Mouse (Mus musculus): Measurements from ENCODE around the gene Psd4. TPM values are rescaled to one million over a fixed set of nuclear protein-coding genes. Genes with fewer than 3 reads are reported as not detected.

Psd4 gene
- polyA plus RNA-seq, 1 experiment from 2014 or later = 5.4 TPM

GRCm38 (mm10) chr2:24442303-24442925 lies 75.0 kb downstream of the Psd4 start:
- H3K27me3 ChIP-seq = no peaks in the 10 kb centered on the region
- H3K27ac ChIP-seq (replicated peaks) = no peak overlapping the region
- H3K4me3 ChIP-seq (replicated peaks) = no peak overlapping the region
- H3K9me3 ChIP-seq (replicated peaks) = no peaks in the 10 kb centered on the region
- ATAC-seq (ENCODE audit: insufficient number of reproducible peaks, low FRiP score, low TSS enrichment, low read depth) = no peak
- H3K4me2 ChIP-seq (replicated peaks) = no peak overlapping the region
- no peak overlapping the region for H3K9ac ChIP-seq
- H3K4me1 ChIP-seq = no peaks in the 10 kb centered on the region
- H3K36me3 ChIP-seq = no peaks in the 10 kb centered on the region
- whole genome bisulfite sequencing = 54% methylated on average over 4 of the region's 4 CpGs

- Histone ChIP-seq H3K27me3 (no peaks in the 10 kb centered on the region), H3K9ac (no peak overlapping the region), H3K4me1 (no peaks in the 10 kb centered on the region), H3K36me3 (no peaks in the 10 kb centered on the region), H3K9me3 (replicated peaks) (no peaks in the 10 kb centered on the region), H3K4me2 (replicated peaks) (no peak overlapping the region), H3K4me3 (replicated peaks) (no peak overlapping the region), H3K27ac (replicated peaks) (no peak overlapping the region)
- ATAC-seq (ENCODE audit: insufficient number of reproducible peaks, low FRiP score, low TSS enrichment, low read depth) = no peak
- 45% methylated on average over 3 of the region's 3 CpGs for WGBS
These were observed 75.9 kb downstream of the Psd4 start for GRCm38 (mm10) chr2:24443256-24443790.

GRCm38 (mm10) chr2:24449111-24449510 lies 81.7 kb downstream of the Psd4 start:
- H3K9me3 ChIP-seq (replicated peaks) = no peaks in the 10 kb centered on the region
- H3K4me3 ChIP-seq (replicated peaks) = no peak overlapping the region
- H3K27ac ChIP-seq (replicated peaks) = no peak overlapping the region
- no peaks in the 10 kb centered on the region for H3K27me3 ChIP-seq
- 77% methylated on average over 4 of the region's 4 CpGs for WGBS
- H3K4me2 ChIP-seq (replicated peaks) = no peak overlapping the region
- no peak overlapping the region for H3K9ac ChIP-seq
- no peaks in the 10 kb centered on the region for H3K36me3 ChIP-seq
- ATAC-seq (ENCODE audit: insufficient number of reproducible peaks, low FRiP score, low TSS enrichment, low read depth) = no peak
- no peaks in the 10 kb centered on the region for H3K4me1 ChIP-seq

- H3K36me3 ChIP-seq = no peaks in the 10 kb centered on the region
- no peak overlapping the region for H3K27ac ChIP-seq (replicated peaks)
- H3K4me3 ChIP-seq (replicated peaks) = no peak overlapping the region
- H3K27me3 ChIP-seq = no peaks in the 10 kb centered on the region
- H3K9me3 ChIP-seq (replicated peaks) = no peaks in the 10 kb centered on the region
- 67% methylated on average over 5 of the region's 5 CpGs for WGBS
- no peak overlapping the region for H3K9ac ChIP-seq
- ATAC-seq (ENCODE audit: insufficient number of reproducible peaks, low FRiP score, low TSS enrichment, low read depth) = no peak
- H3K4me2 ChIP-seq (replicated peaks) = no peak overlapping the region
- H3K4me1 ChIP-seq = no peaks in the 10 kb centered on the region
These were observed 85.8 kb downstream of the Psd4 start for GRCm38 (mm10) chr2:24453206-24453605.

GRCm38 (mm10) chr2:24454429-24455011 lies 87.1 kb downstream of the Psd4 start:
- Histone ChIP-seq H3K27ac (replicated peaks) (no peak overlapping the region), H3K4me2 (replicated peaks) (no peak overlapping the region), H3K9ac (no peak overlapping the region), H3K9me3 (replicated peaks) (no peaks in the 10 kb centered on the region), H3K4me3 (replicated peaks) (no peak overlapping the region), H3K27me3 (0 out of 2 replicates have a peak, but pooled peaks cover 5% of the 10 kb centered on the region), H3K36me3 (no peaks in the 10 kb centered on the region), H3K4me1 (no peaks in the 10 kb centered on the region)
- ATAC-seq (ENCODE audit: insufficient number of reproducible peaks, low FRiP score, low TSS enrichment, low read depth) = no peak
- WGBS = 38% methylated on average over 1 of the region's 1 CpGs

- no peak overlapping the region for H3K27ac ChIP-seq (replicated peaks)
- H3K4me1 ChIP-seq = no peaks in the 10 kb centered on the region
- H3K4me2 ChIP-seq (replicated peaks) = no peak overlapping the region
- no peak overlapping the region for H3K9ac ChIP-seq
- no peak overlapping the region for H3K4me3 ChIP-seq (replicated peaks)
- 35% methylated on average over 6 of the region's 6 CpGs for WGBS
- no peaks in the 10 kb centered on the region for H3K9me3 ChIP-seq (replicated peaks)
- no peaks in the 10 kb centered on the region for H3K36me3 ChIP-seq
- 0 out of 2 replicates have a peak, but pooled peaks cover 5% of the 10 kb centered on the region for H3K27me3 ChIP-seq
- ATAC-seq (ENCODE audit: insufficient number of reproducible peaks, low FRiP score, low TSS enrichment, low read depth) = no peak
These were observed 87.9 kb downstream of the Psd4 start for GRCm38 (mm10) chr2:24455057-24455855.

GRCm38 (mm10) chr2:24456841-24457240 lies 89.5 kb downstream of the Psd4 start:
- H3K27me3 ChIP-seq = 0 out of 2 replicates have a peak, but pooled peaks cover 5% of the 10 kb centered on the region
- ATAC-seq (ENCODE audit: insufficient number of reproducible peaks, low FRiP score, low TSS enrichment, low read depth) = no peak
- 81% methylated on average over 4 of the region's 4 CpGs for WGBS
- H3K27ac ChIP-seq (replicated peaks) = no peak overlapping the region
- no peak overlapping the region for H3K4me2 ChIP-seq (replicated peaks)
- no peaks in the 10 kb centered on the region for H3K4me1 ChIP-seq
- H3K9me3 ChIP-seq (replicated peaks) = no peaks in the 10 kb centered on the region
- no peaks in the 10 kb centered on the region for H3K36me3 ChIP-seq
- H3K4me3 ChIP-seq (replicated peaks) = no peak overlapping the region
- H3K9ac ChIP-seq = no peak overlapping the region

GRCm38 (mm10) chr2:24460112-24460807 lies 92.9 kb downstream of the Psd4 start:
- 31% methylated on average over 9 of the region's 9 CpGs for WGBS
- Histone ChIP-seq H3K4me1 (no peaks in the 10 kb centered on the region), H3K9ac (no peak overlapping the region), H3K36me3 (no peaks in the 10 kb centered on the region), H3K27me3 (0 out of 2 replicates have a peak, but pooled peaks cover 5% of the 10 kb centered on the region), H3K9me3 (replicated peaks) (no peaks in the 10 kb centered on the region), H3K4me2 (replicated peaks) (no peak overlapping the region), H3K27ac (replicated peaks) (no peak overlapping the region), H3K4me3 (replicated peaks) (no peak overlapping the region)
- no peak for ATAC-seq (ENCODE audit: insufficient number of reproducible peaks, low FRiP score, low TSS enrichment, low read depth)

GRCm38 (mm10) chr2:24460808-24461127 lies 93.4 kb downstream of the Psd4 start:
- Histone ChIP-seq H3K4me3 (replicated peaks) (no peak overlapping the region), H3K4me2 (replicated peaks) (no peak overlapping the region), H3K36me3 (no peaks in the 10 kb centered on the region), H3K27me3 (0 out of 2 replicates have a peak, but pooled peaks cover 5% of the 10 kb centered on the region), H3K9me3 (replicated peaks) (no peaks in the 10 kb centered on the region), H3K27ac (replicated peaks) (no peak overlapping the region), H3K9ac (no peak overlapping the region), H3K4me1 (no peaks in the 10 kb centered on the region)
- no peak for ATAC-seq (ENCODE audit: insufficient number of reproducible peaks, low FRiP score, low TSS enrichment, low read depth)
- WGBS = 12% methylated on average over 2 of the region's 2 CpGs

All from embryonic facial prominence, embryonic 15.5 days (tissue).